Mouse (Mus musculus) layer of hippocampus, adult 18-20 months (tissue): ENCODE results near the gene Tmem164. TPM values are rescaled to one million over a fixed set of nuclear protein-coding genes. Genes with fewer than 3 reads are reported as not detected.
"Not testable (repeated sequence)": the region's sequence is repeated elsewhere in the genome, so short reads cannot be mapped to it uniquely, and the experiment has no call there.

Source experiments
- DNase-seq, 2 experiments: peaks; one replicate each; pipeline ENCODE4 v3.0.0; 2022; ENCODE audit warnings: low spot score in 2 of 2
- long read RNA-seq: library from polyadenylated mRNA; stranded (forward); transcript quantifications from one replicate; pipeline ENCODE4 v2.0.0, GENCODE M21; 2021
- total RNA-seq, 2 experiments: library from RNA; stranded (reverse); gene quantifications; 2 replicates each; pipeline ENCODE4 v1.2.3; 2021

Tmem164 gene
- total RNA-seq = 10 to 100 TPM; 15.1 to 19.0 TPM
- long read RNA-seq, full-length matches to known transcripts = 30 of 48 reads
- long read RNA-seq, partial matches to known transcripts = 11 of 48 reads
- long read RNA-seq, other reads (novel, unspliced or antisense) = 7 of 48 reads

GRCm38 (mm10) chrX:142681056-142681615 lies at the start of gene Tmem164:
Tmem164 (plus strand) TSS chrX:142681406.
- peak; percentile 36 to 50 for DNase-seq

GRCm38 (mm10) chrX:142632990-142633389 lies 48.2 kb upstream of the Tmem164 start:
- not testable (repeated sequence) for DNase-seq

- no peak for DNase-seq
These were observed 34.0 kb upstream of the Tmem164 start for GRCm38 (mm10) chrX:142647202-142647601.

- DNase-seq = peak in 1 of 2 experiments; percentile 52
These were observed 31.0 kb upstream of the Tmem164 start for GRCm38 (mm10) chrX:142650117-142650764.

GRCm38 (mm10) chrX:142664704-142665422 lies 16.3 kb upstream of the Tmem164 start:
- DNase-seq = no peak

GRCm38 (mm10) chrX:142665423-142665805 lies 15.8 kb upstream of the Tmem164 start:
- DNase-seq = no peak

GRCm38 (mm10) chrX:142669312-142670091 lies 11.7 kb upstream of the Tmem164 start:
- DNase-seq = no peak

- no peak for DNase-seq
These were observed 11.1 kb upstream of the Tmem164 start for GRCm38 (mm10) chrX:142670121-142670520.

- no peak for DNase-seq
These were observed 10.1 kb upstream of the Tmem164 start for GRCm38 (mm10) chrX:142671141-142671540.

GRCm38 (mm10) chrX:142672701-142673100 lies 8.5 kb upstream of the Tmem164 start:
- DNase-seq = no peak

GRCm38 (mm10) chrX:142677193-142677592 lies 4.0 kb upstream of the Tmem164 start:
- no peak for DNase-seq

GRCm38 (mm10) chrX:142678499-142679474 lies 2.4 kb upstream of the Tmem164 start:
- DNase-seq = no peak

- DNase-seq = no peak
These were observed 1.5 kb upstream of the Tmem164 start for GRCm38 (mm10) chrX:142679502-142680250.

GRCm38 (mm10) chrX:142680391-142681055 lies 683 bp upstream of the Tmem164 start:
- no peak for DNase-seq

GRCm38 (mm10) chrX:142681616-142682141 lies 473 bp downstream of the Tmem164 start:
- DNase-seq = no peak

- peak in 1 of 2 experiments; percentile 4 for DNase-seq
These were observed 1.1 kb downstream of the Tmem164 start for GRCm38 (mm10) chrX:142682176-142682820.

- no peak for DNase-seq
These were observed 1.8 kb downstream of the Tmem164 start for GRCm38 (mm10) chrX:142682990-142683389.

- DNase-seq = no peak
These were observed 3.5 kb downstream of the Tmem164 start for GRCm38 (mm10) chrX:142684674-142685073.
